Mouse (Mus musculus): Measurements from ENCODE around the gene Satb1. TPM values are rescaled to one million over a fixed set of nuclear protein-coding genes. Genes with fewer than 3 reads are reported as not detected.
A peak's percentile ranks its signal among the peaks of the same experiment; 100 is the strongest.

Gene Satb1
- polyA plus RNA-seq, 1 experiment from 2014 or later: 10.8 TPM

- WGBS: 71% methylated on average over 6 of the region's 6 CpGs
- Histone ChIP-seq H3K27ac (ENCODE audit: poor library complexity, severe bottlenecking) (no peak overlapping the region), H3K4me1 (replicated peaks) (no peaks in the 10 kb centered on the region), H3K36me3 (no peaks in the 10 kb centered on the region), H3K4me3 (no peak overlapping the region), H3K27me3 (replicated peaks) (peaks cover 6% of the 10 kb centered on the region), H3K4me2 (no peak overlapping the region), H3K9me3 (replicated peaks) (no peaks in the 10 kb centered on the region), H3K9ac (no peak overlapping the region)
- ATAC-seq (ENCODE audit: insufficient number of reproducible peaks, low FRiP score): no peak
Observed at GRCm38 (mm10) chr17:51840596-51840995, 7.5 kb upstream of the Satb1 start.

GRCm38 (mm10) chr17:51839484-51839883, 6.4 kb upstream of the Satb1 start:
- whole genome bisulfite sequencing: 80% methylated on average over 5 of the region's 5 CpGs
- Histone ChIP-seq H3K27me3 (replicated peaks) (peaks cover 15% of the 10 kb centered on the region), H3K9me3 (replicated peaks) (no peaks in the 10 kb centered on the region), H3K27ac (ENCODE audit: poor library complexity, severe bottlenecking) (no peak overlapping the region), H3K9ac (no peak overlapping the region), H3K36me3 (no peaks in the 10 kb centered on the region), H3K4me2 (no peak overlapping the region), H3K4me3 (no peak overlapping the region), H3K4me1 (replicated peaks) (no peaks in the 10 kb centered on the region)
- ATAC-seq (ENCODE audit: insufficient number of reproducible peaks, low FRiP score): no peak

- H3K9ac ChIP-seq: no peak overlapping the region
- no peak for ATAC-seq (ENCODE audit: insufficient number of reproducible peaks, low FRiP score)
- WGBS: 13% methylated on average over 1 of the region's 1 CpGs
- H3K36me3 ChIP-seq: no peaks in the 10 kb centered on the region
- no peak overlapping the region for H3K4me2 ChIP-seq
- H3K27me3 ChIP-seq (replicated peaks): peaks cover 30% of the 10 kb centered on the region
- H3K4me1 ChIP-seq (replicated peaks): peaks cover 8% of the 10 kb centered on the region
- H3K4me3 ChIP-seq: no peak overlapping the region
- no peak overlapping the region for H3K27ac ChIP-seq (ENCODE audit: poor library complexity, severe bottlenecking)
- no peaks in the 10 kb centered on the region for H3K9me3 ChIP-seq (replicated peaks)
Observed at GRCm38 (mm10) chr17:51836901-51837300, 3.8 kb upstream of the Satb1 start.

GRCm38 (mm10) chr17:51836243-51836642, 3.2 kb upstream of the Satb1 start:
- Histone ChIP-seq H3K4me2 (no peak overlapping the region), H3K36me3 (no peaks in the 10 kb centered on the region), H3K27ac (ENCODE audit: poor library complexity, severe bottlenecking) (no peak overlapping the region), H3K9me3 (replicated peaks) (no peaks in the 10 kb centered on the region), H3K27me3 (replicated peaks) (peaks cover 37% of the 10 kb centered on the region), H3K9ac (no peak overlapping the region), H3K4me1 (replicated peaks) (peaks cover 14% of the 10 kb centered on the region), H3K4me3 (no peak overlapping the region)
- ATAC-seq (ENCODE audit: insufficient number of reproducible peaks, low FRiP score): no peak
- WGBS: 77% methylated on average over 5 of the region's 5 CpGs

- WGBS: 4% methylated on average over 16 of the region's 16 CpGs
- Histone ChIP-seq H3K9me3 (replicated peaks) (no peaks in the 10 kb centered on the region), H3K4me2 (peak overlapping the region; percentile 96), H3K4me1 (replicated peaks) (peaks cover 14% of the 10 kb centered on the region), H3K27me3 (replicated peaks) (peaks cover 46% of the 10 kb centered on the region), H3K36me3 (no peaks in the 10 kb centered on the region), H3K9ac (no peak overlapping the region), H3K4me3 (peak overlapping the region; percentile 77), H3K27ac (ENCODE audit: poor library complexity, severe bottlenecking) (no peak overlapping the region)
- no peak for ATAC-seq (ENCODE audit: insufficient number of reproducible peaks, low FRiP score)
Observed at GRCm38 (mm10) chr17:51833578-51834361, 680 bp upstream of the Satb1 start.

GRCm38 (mm10) chr17:51832421-51832875, 642 bp downstream of the Satb1 start:
- H3K27me3 ChIP-seq (replicated peaks): peaks cover 56% of the 10 kb centered on the region

GRCm38 (mm10) chr17:51831702-51832420, 1.2 kb downstream of the Satb1 start:
- Histone ChIP-seq H3K9me3 (replicated peaks) (no peaks in the 10 kb centered on the region), H3K4me2 (peak overlapping the region; percentile 96), H3K27me3 (replicated peaks) (peaks cover 58% of the 10 kb centered on the region), H3K27ac (ENCODE audit: poor library complexity, severe bottlenecking) (no peak overlapping the region), H3K9ac (peak overlapping the region; percentile 71), H3K4me3 (peak overlapping the region; percentile 77), H3K36me3 (no peaks in the 10 kb centered on the region), H3K4me1 (replicated peaks) (peaks cover 14% of the 10 kb centered on the region)
- WGBS: under 1% methylated on average over 57 of the region's 57 CpGs
- ATAC-seq (ENCODE audit: insufficient number of reproducible peaks, low FRiP score): peak; percentile 26; the same call in 1 of the 2 replicates

More at GRCm38 (mm10) chr17:51832421-51832875, 642 bp downstream of the Satb1 start:
- Histone ChIP-seq H3K4me3 (peak overlapping the region; percentile 77), H3K9ac (peak overlapping the region; percentile 71), H3K27ac (ENCODE audit: poor library complexity, severe bottlenecking) (no peak overlapping the region), H3K4me1 (replicated peaks) (peaks cover 14% of the 10 kb centered on the region), H3K9me3 (replicated peaks) (no peaks in the 10 kb centered on the region), H3K36me3 (no peaks in the 10 kb centered on the region), H3K4me2 (peak overlapping the region; percentile 96)
- WGBS: under 1% methylated on average over 29 of the region's 66 CpGs
- ATAC-seq (ENCODE audit: insufficient number of reproducible peaks, low FRiP score): peak; percentile 64

GRCm38 (mm10) chr17:51831121-51831701, 1.9 kb downstream of the Satb1 start:
- no peaks in the 10 kb centered on the region for H3K9me3 ChIP-seq (replicated peaks)
- H3K27me3 ChIP-seq (replicated peaks): peaks cover 62% of the 10 kb centered on the region
- H3K4me2 ChIP-seq: peak overlapping the region; percentile 96
- H3K4me3 ChIP-seq: peak overlapping the region; percentile 77
- 11% methylated on average over 14 of the region's 14 CpGs for WGBS
- H3K36me3 ChIP-seq: no peaks in the 10 kb centered on the region
- peak; percentile 49; the same call in 1 of the 2 replicates for ATAC-seq (ENCODE audit: insufficient number of reproducible peaks, low FRiP score)
- no peak overlapping the region for H3K27ac ChIP-seq (ENCODE audit: poor library complexity, severe bottlenecking)
- peak overlapping the region; percentile 71 for H3K9ac ChIP-seq
- peaks cover 14% of the 10 kb centered on the region for H3K4me1 ChIP-seq (replicated peaks)

DNA sequence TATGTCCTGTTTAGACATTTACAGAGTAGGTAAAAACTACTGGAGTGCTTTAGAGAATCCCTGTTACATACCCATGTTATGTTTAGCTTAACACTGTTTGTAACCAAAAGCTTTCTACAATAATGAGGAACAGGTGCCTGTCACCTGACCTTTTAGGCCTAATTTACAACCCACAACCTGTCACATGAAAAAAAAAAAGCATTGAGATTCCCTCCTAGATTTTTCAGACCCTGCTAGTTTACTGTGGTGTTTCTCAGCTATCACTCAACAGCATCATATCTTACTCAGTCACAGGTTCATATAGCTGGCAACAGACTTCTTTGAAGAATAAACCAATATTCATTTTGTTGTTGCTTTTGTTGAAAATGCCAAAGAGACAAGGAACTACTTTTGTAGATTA, 3.7 kb downstream of the Satb1 start:
- Histone ChIP-seq H3K4me2 (no peak overlapping the region), H3K4me1 (replicated peaks) (peaks cover 14% of the 10 kb centered on the region), H3K9ac (no peak overlapping the region), H3K36me3 (no peaks in the 10 kb centered on the region), H3K4me3 (no peak overlapping the region), H3K9me3 (replicated peaks) (no peaks in the 10 kb centered on the region), H3K27ac (ENCODE audit: poor library complexity, severe bottlenecking) (no peak overlapping the region), H3K27me3 (replicated peaks) (peaks cover 49% of the 10 kb centered on the region)
- no peak for ATAC-seq (ENCODE audit: insufficient number of reproducible peaks, low FRiP score)

GRCm38 (mm10) chr17:51827922-51828410, 5.1 kb downstream of the Satb1 start:
- Histone ChIP-seq H3K36me3 (no peaks in the 10 kb centered on the region), H3K27ac (ENCODE audit: poor library complexity, severe bottlenecking) (no peak overlapping the region), H3K4me2 (no peak overlapping the region), H3K9ac (no peak overlapping the region), H3K4me3 (no peak overlapping the region), H3K9me3 (replicated peaks) (no peaks in the 10 kb centered on the region), H3K27me3 (replicated peaks) (peaks cover 40% of the 10 kb centered on the region), H3K4me1 (replicated peaks) (peaks cover 9% of the 10 kb centered on the region)
- no peak for ATAC-seq (ENCODE audit: insufficient number of reproducible peaks, low FRiP score)
- WGBS: 65% methylated on average over 8 of the region's 8 CpGs

GRCm38 (mm10) chr17:51826461-51826860, 6.6 kb downstream of the Satb1 start:
- H3K4me3 ChIP-seq: no peak overlapping the region

More at GRCm38 (mm10) chr17:51826461-51826860, 6.6 kb downstream of the Satb1 start:
- Histone ChIP-seq H3K9ac (no peak overlapping the region), H3K36me3 (no peaks in the 10 kb centered on the region), H3K27ac (ENCODE audit: poor library complexity, severe bottlenecking) (no peak overlapping the region), H3K27me3 (replicated peaks) (peaks cover 30% of the 10 kb centered on the region), H3K4me2 (no peak overlapping the region), H3K4me1 (replicated peaks) (peaks cover 2% of the 10 kb centered on the region; the same call in 1 of the 2 replicates), H3K9me3 (replicated peaks) (no peaks in the 10 kb centered on the region)
- no peak for ATAC-seq (ENCODE audit: insufficient number of reproducible peaks, low FRiP score)
- 60% methylated on average over 4 of the region's 4 CpGs for WGBS
